Mouse (Mus musculus): ENCODE measurements around the gene Mkrn3. TPM values are rescaled to one million over a fixed set of nuclear protein-coding genes. Genes with fewer than 3 reads are reported as not detected.
A peak's percentile ranks its signal among the peaks of the same experiment; 100 is the strongest.

The Mkrn3 gene
- total RNA-seq (2021), result under 1 TPM; 0.33 to 0.42 TPM
- long read RNA-seq, experiment 1, result 0 reads
- long read RNA-seq, experiment 2, partial matches to known transcripts, result 0 of 2 reads
- long read RNA-seq, experiment 2, other reads (novel, unspliced or antisense), result 0 of 2 reads

GRCm38 (mm10) chr7:62419493-62420360 lies at the start of gene Mkrn3:
Gene Mkrn3, minus strand, starts transcription at chr7:62420139.
- intact Hi-C loops (cut with DNase I; ENCODE audit: low total_unique reads), result no loop called here
- DNase-seq, result peak; percentile 80

GRCm38 (mm10) chr7:62463878-62464755 lies 44.2 kb upstream of the Mkrn3 start, which contains the start of gene Peg12:
Gene Peg12, minus strand, starts transcription at chr7:62464510.
- peak; percentile 67 for DNase-seq
- intact Hi-C loops (cut with DNase I; ENCODE audit: low total_unique reads), result no loop called here

- intact Hi-C loops (cut with DNase I; ENCODE audit: low total_unique reads), result no loop called here
Observed at GRCm38 (mm10) chr7:62463007-62463877, 43.3 kb upstream of the Mkrn3 start.

GRCm38 (mm10) chr7:62462229-62463006 lies 42.5 kb upstream of the Mkrn3 start:
- intact Hi-C loops (cut with DNase I; ENCODE audit: low total_unique reads), result no loop called here
- DNase-seq, result peak; percentile 21

More at GRCm38 (mm10) chr7:62463007-62463877, 43.3 kb upstream of the Mkrn3 start:
- peak; percentile 12 for DNase-seq

- DNase-seq, result no peak
- intact Hi-C loops (cut with DNase I; ENCODE audit: low total_unique reads), result no loop called here
Observed at GRCm38 (mm10) chr7:62452353-62452752, 32.4 kb upstream of the Mkrn3 start.

- intact Hi-C loops (cut with DNase I; ENCODE audit: low total_unique reads), result no loop called here
Observed at GRCm38 (mm10) chr7:62445431-62446165, 25.7 kb upstream of the Mkrn3 start.

GRCm38 (mm10) chr7:62436394-62436793 lies 16.5 kb upstream of the Mkrn3 start:
- no peak for DNase-seq
- intact Hi-C loops (cut with DNase I; ENCODE audit: low total_unique reads), result no loop called here

More at GRCm38 (mm10) chr7:62445431-62446165, 25.7 kb upstream of the Mkrn3 start:
- no peak for DNase-seq

GRCm38 (mm10) chr7:62433243-62433642 lies 13.3 kb upstream of the Mkrn3 start:
- DNase-seq, result no peak
- intact Hi-C loops (cut with DNase I; ENCODE audit: low total_unique reads), result no loop called here

GRCm38 (mm10) chr7:62428337-62428736 lies 8.4 kb upstream of the Mkrn3 start:
- intact Hi-C loops (cut with DNase I; ENCODE audit: low total_unique reads), result no loop called here
- DNase-seq, result no peak

- no peak for DNase-seq
- intact Hi-C loops (cut with DNase I; ENCODE audit: low total_unique reads), result no loop called here
Observed at GRCm38 (mm10) chr7:62423210-62423609, 3.3 kb upstream of the Mkrn3 start.

- intact Hi-C loops (cut with DNase I; ENCODE audit: low total_unique reads), result no loop called here
- no peak for DNase-seq
Observed at GRCm38 (mm10) chr7:62420566-62420965, 627 bp upstream of the Mkrn3 start.

- intact Hi-C loops (cut with DNase I; ENCODE audit: low total_unique reads), result no loop called here
- DNase-seq, result peak; percentile 3
Observed at GRCm38 (mm10) chr7:62419105-62419492, 840 bp downstream of the Mkrn3 start.

- intact Hi-C loops (cut with DNase I; ENCODE audit: low total_unique reads), result no loop called here
- no peak for DNase-seq
Observed at GRCm38 (mm10) chr7:62418346-62418745, 1.6 kb downstream of the Mkrn3 start.

- DNase-seq, result no peak
- intact Hi-C loops (cut with DNase I; ENCODE audit: low total_unique reads), result no loop called here
Observed at GRCm38 (mm10) chr7:62416173-62416572, 3.8 kb downstream of the Mkrn3 start.

GRCm38 (mm10) chr7:62415222-62415621 lies 4.7 kb downstream of the Mkrn3 start:
- intact Hi-C loops (cut with DNase I; ENCODE audit: low total_unique reads), result no loop called here
- no peak for DNase-seq

- intact Hi-C loops (cut with DNase I; ENCODE audit: low total_unique reads), result no loop called here
- DNase-seq, result no peak
Observed at GRCm38 (mm10) chr7:62407803-62408202, 12.1 kb downstream of the Mkrn3 start.

- intact Hi-C loops (cut with DNase I; ENCODE audit: low total_unique reads), result no loop called here
- no peak for DNase-seq
Observed at GRCm38 (mm10) chr7:62406573-62407050, 13.3 kb downstream of the Mkrn3 start.

- intact Hi-C loops (cut with DNase I; ENCODE audit: low total_unique reads), result no loop called here
- no peak for DNase-seq
Observed at GRCm38 (mm10) chr7:62392202-62392601, 27.7 kb downstream of the Mkrn3 start.

Measured in gastrocnemius, postnatal 14 days (tissue).